Mouse (Mus musculus) mammary gland, adult 2 months (tissue): ENCODE measurements around the gene Sec31b. TPM values are rescaled to one million over a fixed set of nuclear protein-coding genes. Genes with fewer than 3 reads are reported as not detected.

Experiments used
- polyA plus RNA-seq: library from polyadenylated mRNA; depleted of rRNA; stranded (reverse); fragments of >200 nt; gene quantifications from 2 replicates; pipeline ENCODE4 v1.2.3, GENCODE M21; 2012; ENCODE audit warnings: low replicate concordance; rRNA removed

Gene Sec31b
- 12.7 and 16.0 TPM in 2 replicates for polyA plus RNA-seq

DNA sequence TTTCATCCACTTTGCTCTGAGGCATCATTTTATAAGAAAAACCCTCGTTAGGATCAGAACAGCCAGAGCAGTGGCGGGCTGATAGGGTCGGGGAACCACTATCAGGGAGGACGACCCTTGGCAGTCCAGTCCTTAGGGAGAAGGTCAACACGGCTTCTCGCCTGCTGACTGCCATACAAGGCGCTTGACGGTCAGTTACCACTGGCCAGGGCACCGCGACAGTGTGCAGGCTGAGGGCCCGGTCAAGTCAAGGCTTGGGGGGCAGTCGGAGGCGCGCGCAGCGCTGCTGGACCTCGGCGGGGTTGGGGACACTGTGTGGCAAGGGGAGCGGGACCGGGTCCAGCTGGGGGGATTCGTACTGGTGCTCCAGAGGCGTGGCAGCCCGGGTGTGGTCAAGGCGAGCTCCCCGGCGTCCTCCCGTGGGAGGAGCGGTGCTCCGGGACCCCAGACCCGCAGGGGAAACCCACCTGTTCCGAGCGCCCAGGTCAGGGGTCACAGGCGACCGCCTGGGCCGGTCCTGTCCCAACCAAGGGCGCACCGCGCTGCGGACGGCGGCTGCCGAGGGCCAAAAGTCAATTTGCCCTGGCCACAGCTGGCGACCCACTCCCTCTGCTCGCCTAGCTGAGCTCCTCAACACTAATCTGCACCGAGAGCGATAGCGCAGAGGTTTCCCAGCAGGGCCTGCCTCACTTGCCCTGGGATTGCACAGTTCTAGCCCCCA is at the start of gene Sec31b:
TSS of gene Sec31b (minus strand) at position 544 of the 721 bp plus-strand sequence.

DNA sequence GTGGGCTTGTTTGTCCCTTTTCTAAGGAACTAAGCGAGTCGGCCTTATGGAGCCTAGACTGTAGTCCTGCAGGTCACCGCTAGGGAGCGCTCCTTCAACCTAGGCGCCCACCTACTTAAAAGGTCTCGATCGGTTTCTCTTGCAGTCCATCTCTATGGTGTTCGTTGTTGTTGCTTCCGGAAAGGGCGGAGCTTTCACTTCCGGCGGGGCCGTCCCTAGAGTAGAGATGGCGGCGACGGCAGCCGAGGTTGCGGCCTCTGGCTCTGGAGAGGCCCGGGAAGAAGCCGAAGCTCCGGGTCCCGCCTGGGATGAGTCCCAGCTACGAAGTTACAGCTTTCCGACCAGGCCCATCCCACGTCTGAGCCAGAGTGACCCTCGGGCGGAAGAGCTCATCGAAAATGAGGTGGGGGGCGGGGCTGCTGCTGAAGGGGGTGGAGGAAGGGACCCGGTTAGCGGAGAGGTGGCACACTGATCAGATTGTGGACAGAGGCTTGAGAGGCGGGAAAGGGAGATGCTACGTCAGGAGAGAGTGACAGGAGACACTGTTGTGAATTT is 17.1 kb upstream of the Sec31b start, which contains the start of gene Hif1an:
TSS of gene Hif1an (plus strand) at position 199 of the 555 bp plus-strand sequence.

DNA sequence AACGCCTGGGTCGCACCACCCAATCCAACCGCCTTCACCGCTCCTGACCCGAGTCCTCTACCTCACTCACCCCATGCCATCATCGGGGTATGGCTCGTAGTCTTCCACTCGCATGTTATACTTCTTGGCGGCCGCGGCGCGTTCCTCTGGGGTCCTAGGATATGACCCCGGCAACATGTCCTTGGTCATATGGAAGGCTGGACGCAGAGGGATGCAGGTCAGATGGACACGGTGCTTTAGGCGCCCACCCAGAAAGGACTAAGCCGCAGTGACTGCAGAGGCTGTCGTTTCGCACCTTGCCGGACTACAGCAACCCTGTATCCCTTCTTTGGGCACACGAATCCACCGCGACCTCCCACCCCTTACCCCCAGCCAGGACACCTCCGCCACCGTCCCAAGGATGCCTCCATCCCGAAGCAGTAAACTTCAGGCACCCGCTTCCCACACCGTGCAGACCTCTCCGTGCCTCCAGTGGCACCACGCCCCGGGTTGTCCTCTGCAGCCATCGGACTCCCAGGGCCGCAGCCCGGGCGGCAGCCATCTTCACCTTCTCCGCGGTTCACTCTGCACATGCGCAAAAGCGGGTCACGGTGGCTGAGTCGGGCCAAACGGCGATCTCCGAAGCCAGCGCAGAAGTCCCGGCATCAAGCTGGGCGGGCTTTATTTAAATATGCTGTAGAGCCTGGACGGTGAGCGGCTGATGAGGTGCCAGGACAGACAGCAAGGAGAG is 9.4 kb upstream of the Sec31b start, which contains the start of gene Ndufb8:
TSS of gene Ndufb8 (minus strand) at position 580 of the 730 bp plus-strand sequence.

DNA sequence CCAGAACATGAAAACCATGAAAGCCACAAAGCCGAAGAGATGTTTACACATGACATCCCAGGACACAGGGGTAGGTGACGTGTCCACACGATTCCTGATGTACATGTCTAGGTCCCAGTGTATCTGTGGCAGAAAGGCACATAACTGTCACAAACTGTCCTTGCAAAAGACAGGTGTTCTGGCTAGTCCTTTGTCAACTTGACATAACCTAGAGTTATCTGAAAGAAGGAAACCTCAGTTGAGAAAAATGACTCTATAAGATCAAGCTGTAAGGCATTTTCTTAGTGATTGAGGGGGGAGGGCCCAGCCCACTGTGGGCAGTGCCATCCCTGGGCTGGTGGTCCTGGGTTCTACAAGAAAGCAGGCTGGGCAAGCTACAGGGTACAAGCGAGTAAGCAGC is 7.1 kb upstream of the Sec31b start, which contains the start of gene Gm20538:
TSS of gene Gm20538 (minus strand) at position 101 of the 400 bp plus-strand sequence.

DNA sequence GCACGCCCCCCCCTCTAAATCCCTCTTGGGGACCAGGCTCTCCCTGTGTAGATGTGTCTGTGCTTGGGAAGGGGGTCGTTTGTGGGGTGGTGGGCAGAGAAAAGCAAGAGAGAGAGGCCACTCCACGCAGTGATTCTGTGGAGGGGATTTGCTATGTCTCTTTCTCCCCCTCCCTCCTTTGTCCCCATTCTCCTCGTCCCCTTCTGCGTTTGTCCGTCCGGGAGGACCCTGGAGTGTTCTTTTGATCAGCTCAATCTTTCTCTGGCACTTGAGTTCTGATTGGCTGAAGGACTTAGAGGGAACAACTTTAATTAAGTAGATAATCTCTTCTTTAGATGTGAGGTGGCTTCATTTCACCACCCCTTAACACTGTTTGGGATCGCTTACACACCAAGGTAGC is 52.5 kb downstream of the Sec31b start, which contains the start of gene Wnt8b:
TSS of gene Wnt8b (plus strand) at position 345 of the 400 bp plus-strand sequence.

Other genes starting within 250 kb of the Sec31b start
- gene Scd4, start 212.8 kb downstream of the Sec31b start, polyA plus RNA-seq = 0.13 and 0.39 TPM in 2 replicates
- 23,170 and 24,642 TPM in 2 replicates for gene Scd1, start 138.0 kb downstream of the Sec31b start, polyA plus RNA-seq
- gene Wnt8b, start 52.4 kb downstream of the Sec31b start, polyA plus RNA-seq = 0.04 and 0.10 TPM in 2 replicates
- not detected in 2 replicates for gene Gm20538, start 7.0 kb upstream of the Sec31b start, polyA plus RNA-seq
- gene Ndufb8, start 9.6 kb upstream of the Sec31b start, polyA plus RNA-seq = 615 and 1,324 TPM in 2 replicates
- 13.1 and 36.2 TPM in 2 replicates for gene Hif1an, start 17.0 kb upstream of the Sec31b start, polyA plus RNA-seq
- not detected in 2 replicates for gene Pax2, start 210.2 kb upstream of the Sec31b start, polyA plus RNA-seq